Mouse (Mus musculus): ENCODE measurements around the gene Napepld. TPM values are rescaled to one million over a fixed set of nuclear protein-coding genes. Genes with fewer than 3 reads are reported as not detected.
A peak's percentile ranks its signal among the peaks of the same experiment; 100 is the strongest.

Gene Napepld
- total RNA-seq (2021) = 1 to 10 TPM; 8.6 to 9.5 TPM
- long read RNA-seq, experiment 1, partial matches to known transcripts = 1 of 15 reads
- long read RNA-seq, experiment 1, other reads (novel, unspliced or antisense) = 10 of 15 reads
- long read RNA-seq, experiment 2, partial matches to known transcripts = 2 of 16 reads
- long read RNA-seq, experiment 2, other reads (novel, unspliced or antisense) = 11 of 16 reads

DNA sequence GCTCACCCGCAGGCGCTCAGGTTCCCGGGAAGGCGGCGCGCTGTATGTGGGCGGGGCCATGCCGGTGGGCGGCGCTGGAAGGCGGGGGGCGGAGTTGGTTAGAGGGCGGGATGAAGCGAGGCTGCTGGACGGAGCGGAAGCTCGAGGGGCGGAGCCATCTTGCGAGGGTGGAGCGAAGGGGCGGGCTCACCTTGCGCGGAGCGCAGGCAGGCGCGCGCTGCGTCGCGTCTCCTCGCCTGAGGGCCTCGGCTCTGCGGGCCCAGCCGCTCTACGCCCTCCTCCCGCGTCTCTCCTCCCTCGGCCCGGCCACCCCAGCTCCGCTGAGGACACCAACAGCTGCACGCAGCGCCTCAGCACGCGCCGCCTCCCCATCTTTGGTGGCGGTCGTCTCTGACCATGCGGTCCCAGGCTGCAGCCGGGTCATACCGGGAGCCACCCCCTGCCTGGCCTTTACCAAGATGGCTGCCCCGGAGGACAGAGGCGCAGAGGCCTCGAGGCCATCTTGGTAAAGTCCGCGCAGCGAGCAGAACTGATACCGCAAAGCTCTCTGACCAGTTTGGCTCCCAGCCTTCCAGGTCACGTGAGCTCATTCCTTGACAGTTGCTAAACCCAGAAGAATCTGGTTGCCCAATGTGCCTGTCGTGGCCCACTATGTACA lies at the start of gene Napepld:
Gene Napepld, minus strand, starts transcription at position 46 of the 658 bp plus-strand sequence.
- DNase-seq = peak; percentile 99
- intact Hi-C loops (cut with DNase I; ENCODE audit: low total_unique reads) = no loop called here

DNA sequence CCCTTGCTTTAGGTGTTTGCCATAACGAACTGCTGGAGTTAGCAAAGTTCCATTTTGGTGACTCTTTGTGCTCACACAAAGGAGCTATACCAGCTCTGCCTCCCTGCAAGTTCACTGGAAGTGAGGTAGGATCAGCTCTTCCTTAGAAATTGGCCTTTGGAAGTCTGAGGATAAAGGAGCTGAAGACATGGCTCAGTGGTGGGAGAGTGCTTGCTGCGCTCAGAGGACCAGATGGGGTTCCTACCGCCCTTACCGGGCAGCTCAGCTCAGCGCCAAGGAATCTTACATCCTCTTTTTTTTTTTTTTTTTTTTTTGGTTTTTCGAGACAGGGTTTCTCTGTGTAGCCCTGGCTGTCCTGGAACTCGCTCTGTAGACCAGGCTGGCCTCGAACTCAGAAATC lies 44.8 kb upstream of the Napepld start:
- intact Hi-C loops (cut with DNase I; ENCODE audit: low total_unique reads) = no loop called here
- no peak for DNase-seq

DNA sequence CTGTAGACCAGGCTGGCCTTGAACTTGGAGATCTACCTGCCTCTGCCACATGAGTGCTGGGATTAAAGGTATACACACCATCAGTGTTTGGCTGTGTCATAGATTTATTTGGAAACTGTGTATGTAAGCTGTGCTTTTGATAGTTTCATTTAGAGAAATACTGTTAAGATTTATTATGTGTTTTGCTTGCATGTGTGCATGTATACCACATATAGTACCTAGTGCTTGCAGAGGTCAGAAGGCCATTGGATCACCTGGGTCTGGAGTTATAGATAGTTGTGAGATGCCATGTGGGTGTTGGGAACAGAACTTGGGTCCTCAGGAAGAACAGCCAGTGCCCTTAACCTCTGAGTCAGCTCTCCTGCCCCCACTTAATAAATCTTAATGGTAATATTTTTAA lies 43.5 kb upstream of the Napepld start:
- intact Hi-C loops (cut with DNase I; ENCODE audit: low total_unique reads) = no loop called here
- DNase-seq = no peak

DNA sequence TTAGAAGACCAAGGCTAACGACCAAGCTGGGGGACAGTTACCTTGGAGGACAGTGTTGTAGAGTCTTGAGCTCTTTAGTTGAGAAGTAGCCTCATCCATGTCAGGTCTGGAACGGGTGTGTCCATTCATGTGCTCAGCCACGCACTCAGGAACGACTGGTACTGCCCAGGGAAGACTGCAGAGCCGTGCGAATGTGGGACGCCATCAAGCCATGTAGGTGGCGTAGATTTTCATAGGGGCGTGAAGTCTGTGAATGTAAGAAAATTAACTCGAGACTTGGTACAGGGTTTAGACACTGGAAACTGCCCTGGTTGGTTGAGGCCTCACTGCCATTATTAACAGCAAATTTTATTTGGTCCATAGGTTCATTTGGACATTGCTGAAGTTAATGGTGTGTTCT lies 42.4 kb upstream of the Napepld start:
- intact Hi-C loops (cut with DNase I; ENCODE audit: low total_unique reads) = no loop called here
- no peak for DNase-seq

DNA sequence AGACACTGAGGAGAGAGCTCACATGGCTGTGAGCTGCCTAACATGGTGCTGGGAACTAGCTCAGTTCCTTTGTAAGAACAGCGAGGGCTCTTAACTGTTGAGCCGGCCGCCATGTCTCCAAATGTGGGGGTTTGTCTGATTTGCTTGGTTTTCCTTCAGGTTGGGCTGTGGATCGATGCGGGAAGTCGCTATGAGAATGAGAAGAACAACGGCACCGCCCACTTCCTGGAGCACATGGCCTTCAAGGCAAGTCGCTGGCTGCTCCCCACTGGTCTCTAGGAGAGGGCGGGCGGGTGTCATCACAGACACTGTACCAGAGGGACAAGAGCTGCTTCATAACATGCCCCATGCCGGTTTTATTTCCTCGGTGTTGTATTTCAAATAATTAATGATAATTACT lies 38.7 kb upstream of the Napepld start:
- intact Hi-C loops (cut with DNase I; ENCODE audit: low total_unique reads) = loop anchor here (5.0 to 10.0 kb wide), 2 partner anchors 45 to 68 kb away; partner anchors contain the start of genes Dnajc2 and Psmc2
- DNase-seq = no peak

DNA sequence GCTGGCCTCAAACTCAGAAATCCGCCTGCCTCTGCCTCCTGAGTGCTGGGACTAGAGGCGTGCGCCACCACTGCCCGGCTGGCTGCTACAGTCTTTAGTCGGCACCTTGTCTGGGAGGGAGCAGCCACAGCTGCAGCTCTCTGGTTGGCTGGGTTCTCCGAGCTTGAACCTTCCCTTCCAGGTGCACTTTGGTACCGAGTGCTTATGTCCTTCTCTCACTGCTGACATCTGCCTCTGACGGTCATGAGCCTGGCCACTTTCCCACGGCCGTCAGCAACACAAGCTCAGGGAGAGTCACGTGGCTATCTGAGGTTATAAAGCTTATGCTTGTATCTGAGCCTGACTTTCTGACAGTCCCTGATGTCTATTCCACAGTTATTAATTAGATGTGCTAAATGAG lies 37.9 kb upstream of the Napepld start:
- intact Hi-C loops (cut with DNase I; ENCODE audit: low total_unique reads) = loop anchor here (5.0 to 10.0 kb wide), 2 partner anchors 46 to 67 kb away; partner anchors contain the start of genes Dnajc2 and Psmc2
- DNase-seq = no peak

DNA sequence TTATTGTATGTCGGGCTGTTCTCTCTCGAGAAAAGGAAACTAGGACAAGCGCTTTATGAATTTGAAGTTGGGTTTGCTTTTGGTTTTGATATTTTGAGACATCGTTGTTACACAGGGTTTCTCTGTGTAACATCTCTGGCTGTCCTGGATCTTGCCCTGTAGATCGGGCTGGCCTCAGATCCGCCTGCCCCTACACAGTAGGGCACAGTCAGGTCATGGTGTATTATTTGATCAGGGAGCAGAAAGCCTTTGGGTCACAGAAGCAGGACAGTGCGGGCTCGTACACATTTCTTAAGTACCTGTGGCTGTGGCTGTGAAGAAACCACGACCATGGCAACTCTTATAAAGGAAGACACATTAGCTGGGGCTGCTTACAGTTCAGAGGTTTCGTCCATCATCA lies 36.4 kb upstream of the Napepld start:
- intact Hi-C loops (cut with DNase I; ENCODE audit: low total_unique reads) = loop anchor here (5.0 to 10.0 kb wide), 2 partner anchors 47 to 65 kb away; partner anchors contain the start of genes Dnajc2 and Psmc2
- no peak for DNase-seq

DNA sequence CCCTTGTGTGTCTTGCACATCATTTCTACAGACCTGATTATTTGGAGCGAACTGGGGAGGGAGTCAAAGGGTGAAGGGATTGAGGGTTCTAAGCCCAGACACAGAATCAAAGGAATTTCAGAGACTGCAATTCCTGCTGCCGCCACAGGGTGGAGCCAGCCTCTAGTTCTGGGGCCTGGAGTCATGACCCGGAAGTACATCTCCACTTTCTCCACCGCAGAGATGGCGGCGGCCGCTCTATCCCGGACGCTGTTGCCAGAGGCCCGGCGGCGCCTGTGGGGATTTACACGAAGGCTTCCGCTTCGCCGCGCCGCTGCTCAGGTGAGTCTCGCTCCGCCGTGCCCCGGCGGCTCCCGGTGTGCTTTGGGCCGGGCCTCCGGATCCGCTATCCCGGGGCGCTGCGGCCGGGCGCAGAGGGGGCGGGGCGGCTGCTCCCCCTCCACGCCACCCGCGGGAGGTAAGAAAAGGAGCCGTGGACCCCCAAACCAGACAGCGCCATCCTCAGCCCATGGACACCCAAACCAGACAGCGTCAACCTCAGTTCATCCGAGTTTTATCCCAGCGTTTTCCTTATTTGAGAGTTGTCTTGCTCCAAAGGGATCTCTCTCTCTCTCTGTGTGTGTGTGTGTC lies 35.9 kb upstream of the Napepld start, which contains the start of gene Pmpcb:
Gene Pmpcb, plus strand, starts transcription at position 186 of the 630 bp plus-strand sequence.
- DNase-seq = peak; percentile 82
- intact Hi-C loops (cut with DNase I; ENCODE audit: low total_unique reads) = loop anchor here (5.0 to 10.0 kb wide), 2 partner anchors 48 to 65 kb away; partner anchors contain the start of genes Dnajc2 and Psmc2

DNA sequence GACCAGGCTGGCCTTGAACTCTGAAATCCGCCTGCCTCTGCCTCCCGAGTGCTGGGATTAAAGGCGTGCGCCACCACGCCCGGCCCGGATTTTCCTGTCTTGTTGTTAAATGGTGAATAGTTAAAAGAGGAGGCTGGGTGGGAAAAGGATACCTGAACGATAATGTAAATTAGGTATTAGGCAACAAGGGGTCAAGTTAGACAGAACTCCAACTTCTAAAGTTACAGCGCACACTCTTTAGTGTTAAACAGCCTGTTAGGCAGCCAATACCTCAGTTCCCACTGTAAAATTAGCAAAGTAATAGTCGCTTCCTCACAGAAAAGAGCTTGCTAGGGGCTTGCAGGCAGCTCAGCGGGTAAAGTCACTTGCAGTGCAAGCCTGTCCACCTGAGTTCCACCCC lies 34.9 kb upstream of the Napepld start:
- intact Hi-C loops (cut with DNase I; ENCODE audit: low total_unique reads) = loop anchor here (5.0 to 10.0 kb wide), 2 partner anchors 49 to 64 kb away; partner anchors contain the start of genes Dnajc2 and Psmc2
- DNase-seq = no peak

DNA sequence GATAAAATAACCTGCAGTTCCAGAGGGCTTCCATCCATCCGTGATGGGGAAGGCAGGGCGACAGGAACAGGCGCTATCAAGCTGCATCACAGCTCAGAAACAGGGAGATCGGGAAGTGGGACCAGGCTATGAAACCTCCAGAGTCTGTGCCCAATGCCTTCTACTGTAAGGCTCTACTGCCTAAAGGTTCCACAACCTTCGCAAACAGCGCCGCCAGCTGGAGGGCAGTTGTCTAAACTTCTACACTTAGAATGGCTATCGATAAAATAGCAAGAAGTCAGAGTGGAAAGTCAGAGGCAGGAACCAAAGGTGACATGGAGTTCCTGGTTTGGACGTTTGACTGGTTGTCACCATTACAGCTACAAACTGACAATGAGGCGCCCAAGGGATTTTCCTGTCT lies 34.4 kb upstream of the Napepld start:
- DNase-seq = peak; percentile 79
- intact Hi-C loops (cut with DNase I; ENCODE audit: low total_unique reads) = loop anchor here (5.0 to 10.0 kb wide), 2 partner anchors 49 to 63 kb away; partner anchors contain the start of genes Dnajc2 and Psmc2

DNA sequence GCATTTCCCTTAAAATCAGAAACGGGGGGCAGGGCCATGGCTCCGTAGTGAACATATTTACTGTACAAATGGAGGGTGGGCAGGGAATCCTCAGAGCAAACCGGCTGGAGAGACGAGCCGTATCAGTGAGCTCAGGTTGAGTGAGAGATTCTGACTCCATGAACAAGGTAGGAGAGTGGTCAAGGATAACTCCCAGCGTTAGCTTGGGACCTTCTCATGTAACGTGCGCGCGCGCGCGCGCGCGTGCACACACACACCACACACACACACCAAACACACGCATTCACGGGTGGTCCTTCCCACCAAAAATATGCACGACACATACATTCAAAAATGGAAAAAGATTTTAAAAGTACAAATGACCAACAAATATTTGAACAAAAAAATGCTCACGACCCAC lies 33.9 kb upstream of the Napepld start:
- DNase-seq = no peak
- intact Hi-C loops (cut with DNase I; ENCODE audit: low total_unique reads) = loop anchor here (5.0 to 10.0 kb wide), 2 partner anchors 50 to 63 kb away; partner anchors contain the start of genes Dnajc2 and Psmc2

DNA sequence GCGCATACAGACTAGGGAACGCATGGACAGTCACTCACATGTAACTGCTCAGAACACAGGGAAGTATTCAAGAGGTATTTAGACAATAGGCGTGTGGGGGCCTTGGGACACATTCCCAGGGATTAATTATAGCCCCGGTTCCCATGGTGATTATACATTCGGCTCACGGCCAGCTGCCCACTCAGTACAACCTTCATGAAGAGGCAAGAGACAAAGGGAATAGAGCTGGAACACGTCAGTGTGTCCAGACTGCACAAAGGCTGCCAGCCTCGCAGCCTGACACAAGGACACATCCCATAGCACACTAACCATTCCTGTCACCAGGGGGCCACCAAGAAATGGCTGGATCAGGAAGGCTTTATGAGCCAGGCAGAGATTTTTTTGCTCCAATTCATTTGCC lies 31.7 kb upstream of the Napepld start:
- DNase-seq = peak; percentile 37
- intact Hi-C loops (cut with DNase I; ENCODE audit: low total_unique reads) = loop anchor here (10.0 kb wide), 1 partner anchor 52 kb away; the partner anchor contains the start of genes Dnajc2 and Psmc2

DNA sequence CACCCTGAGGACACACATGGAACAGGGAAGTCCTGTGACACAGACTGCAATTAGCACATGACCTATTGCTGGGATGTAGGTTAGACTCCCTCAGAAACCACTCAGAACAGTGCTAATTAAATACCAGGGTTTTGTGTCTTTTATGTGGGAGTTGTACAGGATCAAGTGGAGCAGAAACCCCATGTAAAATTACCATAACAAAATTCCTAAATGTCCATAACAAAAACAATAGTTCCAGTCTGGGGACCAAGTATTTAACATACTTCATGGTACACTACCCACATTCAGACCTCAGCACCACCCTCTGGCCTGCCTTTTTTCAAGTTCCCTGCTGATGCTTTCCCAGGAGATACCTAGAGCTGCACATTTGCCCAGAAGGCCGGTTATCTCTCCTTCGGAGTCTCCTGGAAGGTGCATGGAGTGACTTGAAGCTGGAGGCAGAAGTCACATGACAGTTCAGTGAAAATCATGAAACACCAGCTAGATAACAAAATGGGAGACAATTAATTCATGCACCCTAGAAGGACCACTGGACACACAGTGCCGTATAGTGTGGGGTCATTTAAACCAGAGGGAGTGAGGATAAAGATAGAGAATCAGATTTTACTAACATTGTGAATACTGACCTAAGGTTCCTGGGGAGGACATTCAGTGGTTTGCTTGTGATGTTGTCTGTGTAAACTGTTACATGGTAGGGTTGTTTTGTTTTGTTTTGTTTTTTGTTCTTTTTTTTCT lies 31.1 kb upstream of the Napepld start:
- intact Hi-C loops (cut with DNase I; ENCODE audit: low total_unique reads) = loop anchor here (10.0 kb wide), 1 partner anchor 52 kb away; the partner anchor contains the start of genes Dnajc2 and Psmc2
- DNase-seq = no peak

DNA sequence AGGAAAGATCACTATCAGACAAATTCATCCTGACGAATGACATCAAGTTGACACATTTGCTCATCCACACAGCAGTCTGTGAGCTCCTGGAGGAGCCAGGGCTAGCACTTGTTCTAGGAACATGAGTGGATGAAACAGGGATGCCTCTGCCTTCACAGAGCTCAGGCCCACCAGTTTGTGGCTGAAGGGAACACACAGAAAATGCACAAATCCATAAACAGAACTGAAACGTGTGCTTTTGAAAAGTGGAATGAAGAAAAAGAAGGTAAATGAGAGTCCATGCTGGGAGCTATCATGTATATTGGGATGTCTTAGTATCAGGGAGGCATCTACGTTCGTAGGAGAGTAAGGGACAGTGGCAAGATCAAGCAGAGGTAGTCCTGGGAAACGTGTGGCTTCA lies 27.9 kb upstream of the Napepld start:
- DNase-seq = no peak
- intact Hi-C loops (cut with DNase I; ENCODE audit: low total_unique reads) = no loop called here

DNA sequence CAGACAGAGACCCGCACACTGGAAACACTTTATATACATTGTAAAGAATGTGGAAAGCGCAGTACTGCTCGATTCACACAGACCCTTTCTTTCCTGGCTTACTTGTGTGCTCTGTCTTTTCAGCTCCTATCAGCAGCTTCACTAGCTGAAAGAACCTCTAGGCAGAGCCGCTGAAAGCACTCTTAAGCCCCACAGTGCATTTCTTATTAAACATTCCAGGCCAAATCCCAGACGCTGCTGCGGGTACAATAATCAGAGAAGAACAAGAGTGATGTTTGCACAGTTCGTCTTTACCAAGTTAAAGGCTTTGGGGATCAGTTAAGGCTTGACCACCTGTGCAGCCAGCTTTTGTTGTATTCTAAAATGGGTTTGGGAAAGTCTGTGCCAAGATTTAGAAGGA lies 23.7 kb upstream of the Napepld start:
- intact Hi-C loops (cut with DNase I; ENCODE audit: low total_unique reads) = no loop called here
- DNase-seq = no peak

DNA sequence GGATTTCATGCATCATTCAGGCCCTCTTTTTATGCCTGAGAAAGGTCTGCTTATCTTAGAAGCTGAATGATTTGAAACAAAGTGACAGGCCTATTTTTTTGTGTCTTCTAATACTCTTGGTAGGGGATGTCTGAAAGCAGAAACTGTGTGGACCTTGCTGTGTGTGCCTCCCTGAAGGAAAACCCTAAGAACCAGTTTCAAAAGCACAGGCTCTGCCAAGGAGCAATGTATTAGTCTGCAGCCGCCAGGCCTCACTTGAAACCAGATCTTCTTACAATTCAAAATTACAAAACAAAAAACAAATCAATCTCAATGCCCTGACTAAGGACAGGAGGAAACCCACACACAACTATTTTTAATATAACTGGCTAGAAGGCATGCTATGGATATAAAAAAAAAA lies 23.2 kb upstream of the Napepld start:
- DNase-seq = no peak
- intact Hi-C loops (cut with DNase I; ENCODE audit: low total_unique reads) = no loop called here

DNA sequence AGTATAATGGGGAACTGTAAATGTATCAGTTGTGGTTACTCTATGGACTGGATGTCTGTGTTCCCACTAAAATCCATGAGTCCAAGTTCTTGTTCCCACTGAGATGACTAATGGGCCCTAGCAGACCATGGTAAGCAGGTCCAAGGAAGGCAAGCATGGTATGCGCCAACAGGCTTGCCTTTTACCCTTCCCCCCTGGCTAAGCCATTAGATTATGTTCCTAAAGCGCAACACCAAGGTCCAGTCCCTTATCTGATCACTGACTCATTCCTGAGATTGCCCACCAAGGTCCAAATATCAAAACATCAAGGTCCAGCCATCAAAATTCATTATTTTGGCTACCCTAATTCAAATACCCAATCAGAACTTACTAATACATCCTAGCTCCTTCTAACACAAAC lies 18.0 kb upstream of the Napepld start:
- no peak for DNase-seq
- intact Hi-C loops (cut with DNase I; ENCODE audit: low total_unique reads) = no loop called here

DNA sequence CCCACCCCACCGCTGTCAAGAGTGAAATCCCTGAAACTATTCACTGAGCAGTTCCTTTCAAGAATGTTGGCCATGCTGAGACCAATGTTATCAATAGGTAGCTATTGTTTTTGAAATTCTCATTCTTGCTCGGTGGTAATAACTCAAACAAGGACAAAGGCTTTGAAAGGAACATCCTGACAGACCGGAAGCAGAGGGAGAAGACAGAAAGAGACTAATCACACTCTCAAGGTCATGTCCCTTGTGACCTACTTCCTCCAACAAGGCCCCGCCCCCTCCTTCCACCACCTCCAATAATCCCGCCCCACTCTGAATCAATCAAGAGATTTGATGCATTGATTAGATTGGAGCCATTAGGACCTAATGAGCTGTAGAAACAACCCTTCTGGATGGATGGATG lies 17.4 kb upstream of the Napepld start:
- no peak for DNase-seq
- intact Hi-C loops (cut with DNase I; ENCODE audit: low total_unique reads) = no loop called here

DNA sequence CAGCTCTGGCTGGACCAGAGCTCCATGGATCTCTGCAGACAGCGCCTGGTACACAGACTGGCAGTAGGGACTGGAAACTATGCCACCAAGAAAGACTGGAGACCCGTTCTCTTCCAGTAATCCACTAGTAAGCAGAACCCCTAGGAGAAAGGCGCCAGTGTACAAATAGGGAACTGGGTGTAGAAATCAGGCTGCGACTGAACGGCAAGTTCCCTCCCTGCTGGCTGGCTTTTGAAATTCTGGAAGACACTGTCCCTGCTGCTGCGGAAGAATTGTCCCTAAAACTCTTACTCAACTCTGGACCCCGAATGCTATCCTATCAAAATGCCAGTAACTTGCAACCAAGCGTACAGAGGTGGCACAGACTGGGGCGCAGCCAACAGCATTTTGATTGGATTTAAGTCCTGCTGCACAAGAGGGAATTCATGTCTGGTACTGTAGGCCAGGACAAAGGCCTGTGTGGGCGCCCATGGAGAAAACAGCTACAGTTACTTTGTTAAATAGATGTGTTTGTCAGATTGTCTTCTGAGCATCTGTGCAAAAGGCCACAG lies 16.0 kb upstream of the Napepld start:
- intact Hi-C loops (cut with DNase I; ENCODE audit: low total_unique reads) = no loop called here
- no peak for DNase-seq

Measured in gastrocnemius, postnatal 14 days (tissue).